Mouse (Mus musculus): ENCODE measurements around the gene Supt7l.

- TF ChIP-seq CTCF (IDR thresholded peaks at IDR 0.05; ENCODE audit: borderline replicate concordance, control insufficient read depth, extremely low read depth, insufficient read depth, low read length, poor library complexity) (0 out of 2 replicates have a peak, but pooled peaks have one; percentile 43), POLR2A (IDR thresholded peaks at IDR 0.05; ENCODE audit: control insufficient read depth, extremely low read depth, insufficient read depth, low read length, poor library complexity) (no peak)
Measured at GRCm38 (mm10) chr5:31563496-31563895, 35.9 kb upstream of the Supt7l start.

Measured in thymus, adult 2 months (tissue).